Mouse (Mus musculus): ENCODE data around the gene Tnpo3. TPM values are rescaled to one million over a fixed set of nuclear protein-coding genes. Genes with fewer than 3 reads are reported as not detected.
A peak's percentile ranks its signal among the peaks of the same experiment; 100 is the strongest.
"Not testable (repeated sequence)": the region's sequence is repeated elsewhere in the genome, so short reads cannot be mapped to it uniquely, and the experiment has no call there.

Tnpo3 gene
- total and polyA plus RNA-seq, 3 experiments = 64.9 to 148 (median 139) TPM

DNA sequence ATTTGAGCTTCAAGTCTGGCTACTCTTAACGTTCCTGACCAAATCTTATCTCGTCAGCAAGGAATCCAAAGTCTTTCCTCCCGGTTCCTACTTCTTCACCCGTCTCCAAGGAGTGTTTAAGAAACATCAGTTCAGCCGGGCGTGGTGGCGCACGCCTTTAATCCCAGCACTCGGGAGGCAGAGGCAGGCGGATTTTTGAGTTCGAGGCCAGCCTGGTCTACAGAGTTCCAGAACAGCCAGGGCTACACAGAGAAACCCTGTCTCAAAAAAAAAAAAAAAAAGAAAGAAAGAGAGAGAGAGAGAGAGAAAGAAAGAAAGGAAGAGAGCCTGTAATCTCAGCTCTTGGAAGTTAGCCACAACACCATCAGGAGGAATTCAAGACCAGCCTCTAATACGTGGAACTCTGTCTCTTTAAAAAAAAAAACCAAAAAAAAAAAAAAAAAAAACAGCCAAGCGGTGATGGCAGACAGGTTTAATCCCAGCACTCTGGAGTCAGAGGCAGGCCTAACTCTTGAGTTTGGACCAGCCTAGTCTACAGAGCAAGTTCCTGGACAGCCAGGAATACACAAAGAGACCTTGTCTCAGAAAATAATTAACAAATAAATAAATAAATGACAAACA is 443 bp upstream of the Tnpo3 start:
- peak; percentile 84 for TF ChIP-seq ZNF384 (IDR thresholded peaks at IDR 0.05; ENCODE audit: low read depth, low read length)
- H3K9ac ChIP-seq (ENCODE audit: control insufficient read depth, low read depth, low read length, poor library complexity, severe bottlenecking) = peak overlapping the region; percentile 44
- H3K36me3 ChIP-seq (ENCODE audit: control insufficient read depth in 1 of 2, insufficient read depth in 2 of 2, low read length in 2 of 2) = peaks cover 2 to 18% of the 10 kb centered on the region in 2 experiments; a peak in 3 of 4 replicates
- H3K27me3 ChIP-seq (ENCODE audit: control insufficient read depth in 1 of 2, insufficient read depth in 2 of 2, low read length in 2 of 2); H3K4me1 ChIP-seq (ENCODE audit: control insufficient read depth in 1 of 2, insufficient read depth in 2 of 2, low read length in 2 of 2); H3K9me3 ChIP-seq (replicated peaks; ENCODE audit: insufficient read depth, low read length): not testable (repeated sequence)
- H3K27ac ChIP-seq (ENCODE audit: control insufficient read depth, low read depth, low read length) = peak overlapping the region; percentile 59
- DNase-seq (ENCODE audit: low read depth, low spot score) = peak; percentile 43
- peaks cover 33% of the 10 kb centered on the region for H3K79me2 ChIP-seq (ENCODE audit: control insufficient read depth, insufficient read depth, low read length, poor library complexity)
- H3K4me3 ChIP-seq (ENCODE audit: control insufficient read depth in 1 of 2, insufficient read depth in 1 of 2, low read depth in 2 of 2, low read length in 2 of 2) = peak overlapping the region; percentile 86 to 90

DNA sequence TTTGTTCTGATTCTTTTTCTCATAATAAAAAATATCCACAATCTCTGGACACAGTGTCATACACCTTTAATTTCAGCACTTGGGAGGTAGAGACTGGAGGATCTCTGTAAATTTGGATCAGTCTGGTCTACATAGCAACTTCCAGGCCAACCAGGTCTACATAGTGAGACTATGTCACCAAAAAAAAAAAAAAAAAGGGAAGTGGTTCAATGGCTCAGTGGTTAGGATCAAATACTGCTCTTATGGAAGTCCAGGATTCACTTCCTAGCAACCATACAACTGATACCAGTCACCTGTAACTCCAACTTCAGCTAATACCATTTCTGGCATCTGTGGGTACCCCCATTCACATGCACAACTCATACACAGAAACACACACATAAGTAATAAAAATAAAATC is 9.5 kb downstream of the Tnpo3 start:
- Histone ChIP-seq H3K79me2 (ENCODE audit: control insufficient read depth, insufficient read depth, low read length, poor library complexity) (peaks cover 71% of the 10 kb centered on the region), H3K27me3 (ENCODE audit: control insufficient read depth in 1 of 2, insufficient read depth in 2 of 2, low read length in 2 of 2) (no peaks in the 10 kb centered on the region), H3K4me1 (ENCODE audit: control insufficient read depth in 1 of 2, insufficient read depth in 2 of 2, low read length in 2 of 2) (no peaks in the 10 kb centered on the region; a peak in 2 of 4 replicates), H3K27ac (ENCODE audit: control insufficient read depth, low read depth, low read length) (no peak overlapping the region), H3K4me3 (ENCODE audit: control insufficient read depth in 1 of 2, insufficient read depth in 1 of 2, low read depth in 2 of 2, low read length in 2 of 2) (no peak overlapping the region), H3K9ac (ENCODE audit: control insufficient read depth, low read depth, low read length, poor library complexity, severe bottlenecking) (no peak overlapping the region), H3K9me3 (replicated peaks; ENCODE audit: insufficient read depth, low read length) (no peaks in the 10 kb centered on the region), H3K36me3 (ENCODE audit: control insufficient read depth in 1 of 2, insufficient read depth in 2 of 2, low read length in 2 of 2) (peaks cover 8 to 14% of the 10 kb centered on the region in 2 experiments)
- peak; percentile 87 for TF ChIP-seq ZNF384 (IDR thresholded peaks at IDR 0.05; ENCODE audit: low read depth, low read length)
- no peak for TF ChIP-seq ELF1 (IDR thresholded peaks at IDR 0.05; ENCODE audit: low read depth, low read length)
- TF ChIP-seq SIN3A (IDR thresholded peaks at IDR 0.05; ENCODE audit: low read length) = no peak
- DNase-seq (ENCODE audit: low read depth, low spot score) = peak; percentile 18

DNA sequence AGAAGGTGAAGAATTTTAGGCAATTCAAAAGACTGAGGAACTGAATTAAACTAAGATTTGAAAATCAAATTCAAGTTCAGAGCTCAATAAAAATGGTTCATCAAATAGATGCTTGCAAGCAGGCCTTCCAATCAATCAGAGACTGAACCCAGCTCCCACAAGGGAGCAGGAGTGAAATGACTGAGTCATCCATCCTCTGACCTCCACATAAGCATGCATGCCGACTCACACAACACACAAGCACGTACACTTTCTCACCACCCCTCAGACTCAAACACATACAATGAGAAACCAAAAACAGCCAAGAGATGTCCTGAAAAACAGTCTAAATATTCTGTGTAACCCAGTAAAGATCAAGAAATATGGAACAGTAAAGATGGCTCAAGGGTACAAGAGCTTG is 14.0 kb downstream of the Tnpo3 start:
- Histone ChIP-seq H3K27me3 (ENCODE audit: control insufficient read depth in 1 of 2, insufficient read depth in 2 of 2, low read length in 2 of 2) (no peaks in the 10 kb centered on the region), H3K79me2 (ENCODE audit: control insufficient read depth, insufficient read depth, low read length, poor library complexity) (peaks cover 59% of the 10 kb centered on the region), H3K27ac (ENCODE audit: control insufficient read depth, low read depth, low read length) (no peak overlapping the region), H3K4me3 (ENCODE audit: control insufficient read depth in 1 of 2, insufficient read depth in 1 of 2, low read depth in 2 of 2, low read length in 2 of 2) (no peak overlapping the region), H3K9me3 (replicated peaks; ENCODE audit: insufficient read depth, low read length) (no peaks in the 10 kb centered on the region), H3K9ac (ENCODE audit: control insufficient read depth, low read depth, low read length, poor library complexity, severe bottlenecking) (no peak overlapping the region), H3K36me3 (ENCODE audit: control insufficient read depth in 1 of 2, insufficient read depth in 2 of 2, low read length in 2 of 2) (peaks cover 9 to 17% of the 10 kb centered on the region in 2 experiments), H3K4me1 (ENCODE audit: control insufficient read depth in 1 of 2, insufficient read depth in 2 of 2, low read length in 2 of 2) (peaks cover 0 to 7% of the 10 kb centered on the region in 2 experiments; a peak in 3 of 4 replicates)
- TF ChIP-seq POLR2AphosphoS5 (IDR thresholded peaks at IDR 0.05; ENCODE audit: borderline replicate concordance, low read depth, low read length) (no peak), BHLHE40 (IDR thresholded peaks at IDR 0.05; ENCODE audit: borderline replicate concordance, low read depth, low read length) (no peak), MAFK (IDR thresholded peaks at IDR 0.05; ENCODE audit: borderline replicate concordance, low read depth, low read length) (no peak), CHD2 (IDR thresholded peaks at IDR 0.05; ENCODE audit: low read length) (no peak), GABPA (IDR thresholded peaks at IDR 0.05; ENCODE audit: low read depth, low read length) (no peak), HCFC1 (IDR thresholded peaks at IDR 0.05; ENCODE audit: low read depth, low read length) (no peak), POLR2AphosphoS2 (IDR thresholded peaks at IDR 0.05; ENCODE audit: low read length) (no peak), POLR2A (IDR thresholded peaks at IDR 0.05; ENCODE audit: control insufficient read depth in 1 of 2, insufficient read depth in 1 of 2, low read depth in 1 of 2, low read length in 2 of 2, poor library complexity in 1 of 2) (no peak), ETS1 (IDR thresholded peaks at IDR 0.05; ENCODE audit: low read depth, low read length) (no peak), TAL1 (IDR thresholded peaks at IDR 0.05; ENCODE audit: low read length) (no peak)
- no peak for DNase-seq (ENCODE audit: low read depth, low spot score)

Measured in MEL (cell line).